Mouse (Mus musculus) heart, embryonic 16.5 days (tissue): ENCODE results near the gene Nuak1. TPM values are rescaled to one million over a fixed set of nuclear protein-coding genes. Genes with fewer than 3 reads are reported as not detected.

Experiments
- ATAC-seq: fragments of 200-750 bp; cut with Nextera tagmentation; replicated peaks from 2 replicates; pipeline ENCODE4 v1.8.0; 2017; ENCODE audit warnings: moderate number of reproducible peaks; ENCODE audit not compliant: insufficient read depth, low FRiP score; ENCODE audit errors: extremely low read depth
- H3K27ac ChIP-seq: fragments of 300-500 bp; sonication (generic); 2 replicates; pipeline ENCODE4 v1.5.1; 2014; ENCODE audit warnings: mild to moderate bottlenecking, low read length, control low read depth, moderate library complexity
- H3K27me3 ChIP-seq: fragments of 300-500 bp; sonication (generic); 2 replicates; pipeline ENCODE4 v1.6.1; 2014; ENCODE audit warnings: low read length, mixed read lengths; ENCODE audit not compliant: control insufficient read depth, insufficient read depth
- H3K36me3 ChIP-seq: fragments of 300-500 bp; sonication (generic); 2 replicates; pipeline ENCODE4 v1.6.1; 2014; ENCODE audit not compliant: control insufficient read depth, insufficient read depth
- H3K4me1 ChIP-seq: fragments of 300-500 bp; sonication (generic); 2 replicates; pipeline ENCODE4 v1.6.1; 2014; ENCODE audit warnings: low read length, mixed read lengths; ENCODE audit not compliant: control insufficient read depth, insufficient read depth
- H3K4me2 ChIP-seq: fragments of 300-500 bp; sonication (generic); 2 replicates; pipeline ENCODE4 v1.6.1; 2014; ENCODE audit warnings: low read depth, mild to moderate bottlenecking, control low read depth, low read length
- H3K4me3 ChIP-seq: fragments of 300-500 bp; sonication (generic); 2 replicates; pipeline ENCODE4 v1.5.1; 2014; ENCODE audit warnings: mild to moderate bottlenecking, control low read depth, low read length
- H3K9ac ChIP-seq: fragments of 300-500 bp; sonication (generic); 2 replicates; pipeline ENCODE4 v1.6.1; 2014; ENCODE audit warnings: low read length, control low read depth
- H3K9me3 ChIP-seq: fragments of 300-500 bp; sonication (generic); replicated peaks from 2 replicates; pipeline ENCODE4 v1.6.1; 2016; ENCODE audit warnings: low read length; ENCODE audit not compliant: control insufficient read depth
- WGBS: fragments of 180-500 bp; shearing (Covaris S2); extraction: QIAGEN DNeasy Blood & Tissue Kit; methylation state at CpG from one replicate; pipeline ENCODE4 v1.1.7; 2014; 5-methylcytosine and 5-hydroxymethylcytosine counted together
- polyA plus RNA-seq: library from polyadenylated mRNA; unstranded; fragments of >200 nt; fragmentation: Nextera tagmentation; extraction: Ambion mirVana; gene quantifications from 2 replicates; pipeline ENCODE4 v1.2.1, GENCODE M21; 2015

The Nuak1 gene
- polyA plus RNA-seq, 1 experiment from 2014 or later = 3.0 TPM

- Histone ChIP-seq H3K9ac (no peak overlapping the region), H3K4me3 (no peak overlapping the region)
- 72% methylated on average over 4 of the region's 4 CpGs for WGBS
Observed at GRCm38 (mm10) chr10:84335441-84335840, 105.0 kb downstream of the Nuak1 start.

GRCm38 (mm10) chr10:84329822-84330221 lies 110.6 kb downstream of the Nuak1 start:
- H3K4me3 ChIP-seq = no peak overlapping the region
- no peak for ATAC-seq
- H3K4me2 ChIP-seq = no peak overlapping the region
- 87% methylated on average over 7 of the region's 7 CpGs for WGBS
- no peak overlapping the region for H3K27ac ChIP-seq
- no peaks in the 10 kb centered on the region for H3K27me3 ChIP-seq
- H3K4me1 ChIP-seq = no peaks in the 10 kb centered on the region
- no peak overlapping the region for H3K9ac ChIP-seq
- no peaks in the 10 kb centered on the region for H3K9me3 ChIP-seq
- H3K36me3 ChIP-seq = no peaks in the 10 kb centered on the region

More at GRCm38 (mm10) chr10:84335441-84335840, 105.0 kb downstream of the Nuak1 start:
- ATAC-seq = no peak
- no peaks in the 10 kb centered on the region for H3K36me3 ChIP-seq
- H3K27me3 ChIP-seq = no peaks in the 10 kb centered on the region
- H3K4me2 ChIP-seq = no peak overlapping the region
- H3K4me1 ChIP-seq = peaks cover 8% of the 10 kb centered on the region
- H3K9me3 ChIP-seq = no peaks in the 10 kb centered on the region
- H3K27ac ChIP-seq = no peak overlapping the region

GRCm38 (mm10) chr10:84329336-84329735 lies 111.1 kb downstream of the Nuak1 start:
- H3K4me1 ChIP-seq = no peaks in the 10 kb centered on the region
- no peak for ATAC-seq
- no peaks in the 10 kb centered on the region for H3K36me3 ChIP-seq
- WGBS = 78% methylated on average over 5 of the region's 5 CpGs
- no peak overlapping the region for H3K4me3 ChIP-seq
- no peak overlapping the region for H3K27ac ChIP-seq
- no peaks in the 10 kb centered on the region for H3K27me3 ChIP-seq
- H3K4me2 ChIP-seq = no peak overlapping the region
- H3K9me3 ChIP-seq = no peaks in the 10 kb centered on the region
- no peak overlapping the region for H3K9ac ChIP-seq

GRCm38 (mm10) chr10:84324018-84324417 lies 116.4 kb downstream of the Nuak1 start:
- H3K4me1 ChIP-seq = no peaks in the 10 kb centered on the region
- H3K4me2 ChIP-seq = no peak overlapping the region
- no peak for ATAC-seq
- no peaks in the 10 kb centered on the region for H3K36me3 ChIP-seq
- H3K4me3 ChIP-seq = no peak overlapping the region
- no peaks in the 10 kb centered on the region for H3K27me3 ChIP-seq
- H3K9ac ChIP-seq = no peak overlapping the region
- H3K27ac ChIP-seq = no peak overlapping the region
- H3K9me3 ChIP-seq = no peaks in the 10 kb centered on the region
- WGBS = 64% methylated on average over 6 of the region's 6 CpGs

Other genes starting within 250 kb of the Nuak1 start
- gene Ckap4, start 93.5 kb upstream of the Nuak1 start, polyA plus RNA-seq = 56.5 and 75.5 TPM in 2 replicates
- gene Tcp11l2, start 136.0 kb upstream of the Nuak1 start, polyA plus RNA-seq = 35.1 and 39.5 TPM in 2 replicates
- 9.8 and 10.0 TPM in 2 replicates for gene Polr3b, start 181.7 kb upstream of the Nuak1 start, polyA plus RNA-seq